Mouse (Mus musculus): ENCODE data around the gene Fars2.

Gene Fars2

GRCm38 (mm10) chr13:36222721-36223120, 105.5 kb downstream of the Fars2 start:
- no peak for DNase-seq

- DNase-seq, result no peak
Observed at GRCm38 (mm10) chr13:36224431-36224830, 107.2 kb downstream of the Fars2 start.

- no peak for DNase-seq
Observed at GRCm38 (mm10) chr13:36242261-36242660, 125.0 kb downstream of the Fars2 start.

- DNase-seq, result no peak
Observed at GRCm38 (mm10) chr13:36253936-36254335, 136.7 kb downstream of the Fars2 start.

GRCm38 (mm10) chr13:36257213-36257612, 140.0 kb downstream of the Fars2 start:
- no peak for DNase-seq

- DNase-seq, result no peak
Observed at GRCm38 (mm10) chr13:36259754-36260153, 142.5 kb downstream of the Fars2 start.

- no peak for DNase-seq
Observed at GRCm38 (mm10) chr13:36261299-36261698, 144.1 kb downstream of the Fars2 start.

- DNase-seq, result no peak
Observed at GRCm38 (mm10) chr13:36263240-36264095, 146.3 kb downstream of the Fars2 start.

GRCm38 (mm10) chr13:36264391-36264790, 147.2 kb downstream of the Fars2 start:
- no peak for DNase-seq

- no peak for DNase-seq
Observed at GRCm38 (mm10) chr13:36265342-36265744, 148.1 kb downstream of the Fars2 start.

GRCm38 (mm10) chr13:36267399-36267798, 150.2 kb downstream of the Fars2 start:
- DNase-seq, result no peak

GRCm38 (mm10) chr13:36270867-36271266, 153.7 kb downstream of the Fars2 start:
- no peak for DNase-seq

GRCm38 (mm10) chr13:36273497-36273896, 156.3 kb downstream of the Fars2 start:
- DNase-seq, result no peak

GRCm38 (mm10) chr13:36276194-36276593, 159.0 kb downstream of the Fars2 start:
- no peak for DNase-seq

GRCm38 (mm10) chr13:36282018-36282417, 164.8 kb downstream of the Fars2 start:
- DNase-seq, result peak; percentile 87

GRCm38 (mm10) chr13:36282785-36283544, 165.8 kb downstream of the Fars2 start:
- DNase-seq, result no peak

- DNase-seq, result no peak
Observed at GRCm38 (mm10) chr13:36283545-36284067, 166.4 kb downstream of the Fars2 start.

GRCm38 (mm10) chr13:36284097-36284496, 166.9 kb downstream of the Fars2 start:
- DNase-seq, result no peak

- DNase-seq, result no peak
Observed at GRCm38 (mm10) chr13:36285235-36285634, 168.0 kb downstream of the Fars2 start.

GRCm38 (mm10) chr13:36293511-36293910, 176.3 kb downstream of the Fars2 start:
- no peak for DNase-seq

- DNase-seq, result no peak
Observed at GRCm38 (mm10) chr13:36294503-36294902, 177.3 kb downstream of the Fars2 start.

- DNase-seq, result no peak
Observed at GRCm38 (mm10) chr13:36295848-36296247, 178.6 kb downstream of the Fars2 start.

GRCm38 (mm10) chr13:36296574-36296973, 179.4 kb downstream of the Fars2 start:
- DNase-seq, result no peak
